Mouse (Mus musculus): ENCODE results near the gene Mical3. TPM values are rescaled to one million over a fixed set of nuclear protein-coding genes. Genes with fewer than 3 reads are reported as not detected.

The Mical3 gene
- polyA plus RNA-seq, 1 experiment from 2014 or later, result 18.0 TPM

GRCm38 (mm10) chr6:121068087-121068464 lies 62.7 kb downstream of the Mical3 start:
- ATAC-seq (replicated peaks; ENCODE audit: low FRiP score), result no peak
- no peak overlapping the region for H3K4me3 ChIP-seq (ENCODE audit: low read depth, low read length)
- H3K36me3 ChIP-seq (ENCODE audit: control insufficient read depth, insufficient read depth, low read length), result no peaks in the 10 kb centered on the region
- H3K9ac ChIP-seq (ENCODE audit: low read length), result no peak overlapping the region
- peaks cover 25% of the 10 kb centered on the region for H3K4me1 ChIP-seq (replicated peaks; ENCODE audit: control insufficient read depth, insufficient read depth, low read length)
- no peak overlapping the region for H3K4me2 ChIP-seq (ENCODE audit: low read depth, low read length, severe bottlenecking)
- H3K9me3 ChIP-seq (ENCODE audit: control insufficient read depth, low read length), result no peaks in the 10 kb centered on the region
- H3K27ac ChIP-seq (ENCODE audit: low read depth, low read length), result no peak overlapping the region
- no peak for DNase-seq (ENCODE audit: low spot score)
- WGBS, result 86% methylated on average over 7 of the region's 7 CpGs
- H3K27me3 ChIP-seq (ENCODE audit: control insufficient read depth, insufficient read depth, low read length), result no peaks in the 10 kb centered on the region

- H3K4me3 ChIP-seq (ENCODE audit: low read depth, low read length), result no peak overlapping the region
- H3K4me2 ChIP-seq (ENCODE audit: low read depth, low read length, severe bottlenecking), result no peak overlapping the region
- no peak overlapping the region for H3K27ac ChIP-seq (ENCODE audit: low read depth, low read length)
- no peak overlapping the region for H3K9ac ChIP-seq (ENCODE audit: low read length)
- no peaks in the 10 kb centered on the region for H3K9me3 ChIP-seq (ENCODE audit: control insufficient read depth, low read length)
- H3K27me3 ChIP-seq (ENCODE audit: control insufficient read depth, insufficient read depth, low read length), result no peaks in the 10 kb centered on the region
- H3K4me1 ChIP-seq (replicated peaks; ENCODE audit: control insufficient read depth, insufficient read depth, low read length), result peaks cover 25% of the 10 kb centered on the region
- 68% methylated on average over 11 of the region's 11 CpGs for WGBS
- H3K36me3 ChIP-seq (ENCODE audit: control insufficient read depth, insufficient read depth, low read length), result no peaks in the 10 kb centered on the region
- ATAC-seq (replicated peaks; ENCODE audit: low FRiP score) (no peak), DNase-seq (ENCODE audit: low spot score) (no peak)
These were observed 63.2 kb downstream of the Mical3 start for GRCm38 (mm10) chr6:121067426-121068086.

GRCm38 (mm10) chr6:121066761-121067160 lies 64.0 kb downstream of the Mical3 start:
- Histone ChIP-seq H3K36me3 (ENCODE audit: control insufficient read depth, insufficient read depth, low read length) (no peaks in the 10 kb centered on the region), H3K4me1 (replicated peaks; ENCODE audit: control insufficient read depth, insufficient read depth, low read length) (peaks cover 25% of the 10 kb centered on the region), H3K9ac (ENCODE audit: low read length) (no peak overlapping the region), H3K4me2 (ENCODE audit: low read depth, low read length, severe bottlenecking) (no peak overlapping the region), H3K4me3 (ENCODE audit: low read depth, low read length) (no peak overlapping the region), H3K9me3 (ENCODE audit: control insufficient read depth, low read length) (no peaks in the 10 kb centered on the region), H3K27ac (ENCODE audit: low read depth, low read length) (no peak overlapping the region), H3K27me3 (ENCODE audit: control insufficient read depth, insufficient read depth, low read length) (no peaks in the 10 kb centered on the region)
- 42% methylated on average over 6 of the region's 6 CpGs for WGBS
- ATAC-seq (replicated peaks; ENCODE audit: low FRiP score) (no peak), DNase-seq (ENCODE audit: low spot score) (no peak)

GRCm38 (mm10) chr6:121064356-121065015 lies 66.3 kb downstream of the Mical3 start:
- ATAC-seq (replicated peaks; ENCODE audit: low FRiP score) (peak; percentile 49; the same call in 1 of the 2 replicates), DNase-seq (ENCODE audit: low spot score) (no peak)
- peaks cover 25% of the 10 kb centered on the region for H3K4me1 ChIP-seq (replicated peaks; ENCODE audit: control insufficient read depth, insufficient read depth, low read length)
- 29% methylated on average over 17 of the region's 17 CpGs for WGBS
- H3K9ac ChIP-seq (ENCODE audit: low read length), result peak overlapping the region; percentile 37
- H3K36me3 ChIP-seq (ENCODE audit: control insufficient read depth, insufficient read depth, low read length), result no peaks in the 10 kb centered on the region
- no peaks in the 10 kb centered on the region for H3K9me3 ChIP-seq (ENCODE audit: control insufficient read depth, low read length)
- H3K27ac ChIP-seq (ENCODE audit: low read depth, low read length), result peak overlapping the region; percentile 48; the same call in 1 of the 2 replicates
- H3K27me3 ChIP-seq (ENCODE audit: control insufficient read depth, insufficient read depth, low read length), result no peaks in the 10 kb centered on the region
- no peak overlapping the region for H3K4me3 ChIP-seq (ENCODE audit: low read depth, low read length)
- H3K4me2 ChIP-seq (ENCODE audit: low read depth, low read length, severe bottlenecking), result 0 out of 2 replicates have a peak overlapping the region, but pooled peaks have one; percentile 9

GRCm38 (mm10) chr6:121063771-121064170 lies 67.0 kb downstream of the Mical3 start:
- Histone ChIP-seq H3K27me3 (ENCODE audit: control insufficient read depth, insufficient read depth, low read length) (no peaks in the 10 kb centered on the region), H3K4me3 (ENCODE audit: low read depth, low read length) (no peak overlapping the region), H3K9me3 (ENCODE audit: control insufficient read depth, low read length) (no peaks in the 10 kb centered on the region), H3K4me2 (ENCODE audit: low read depth, low read length, severe bottlenecking) (no peak overlapping the region), H3K27ac (ENCODE audit: low read depth, low read length) (no peak overlapping the region), H3K36me3 (ENCODE audit: control insufficient read depth, insufficient read depth, low read length) (no peaks in the 10 kb centered on the region), H3K4me1 (replicated peaks; ENCODE audit: control insufficient read depth, insufficient read depth, low read length) (peaks cover 25% of the 10 kb centered on the region), H3K9ac (ENCODE audit: low read length) (no peak overlapping the region)
- WGBS, result 86% methylated on average over 8 of the region's 8 CpGs
- DNase-seq (ENCODE audit: low spot score), result no peak
- ATAC-seq (replicated peaks; ENCODE audit: low FRiP score), result no peak

- ATAC-seq (replicated peaks; ENCODE audit: low FRiP score) (no peak), DNase-seq (ENCODE audit: low spot score) (no peak)
- no peaks in the 10 kb centered on the region for H3K9me3 ChIP-seq (ENCODE audit: control insufficient read depth, low read length)
- H3K4me2 ChIP-seq (ENCODE audit: low read depth, low read length, severe bottlenecking), result no peak overlapping the region
- no peak overlapping the region for H3K9ac ChIP-seq (ENCODE audit: low read length)
- no peak overlapping the region for H3K27ac ChIP-seq (ENCODE audit: low read depth, low read length)
- H3K36me3 ChIP-seq (ENCODE audit: control insufficient read depth, insufficient read depth, low read length), result no peaks in the 10 kb centered on the region
- no peaks in the 10 kb centered on the region for H3K27me3 ChIP-seq (ENCODE audit: control insufficient read depth, insufficient read depth, low read length)
- 94% methylated on average over 17 of the region's 17 CpGs for WGBS
- no peak overlapping the region for H3K4me3 ChIP-seq (ENCODE audit: low read depth, low read length)
- peaks cover 25% of the 10 kb centered on the region for H3K4me1 ChIP-seq (replicated peaks; ENCODE audit: control insufficient read depth, insufficient read depth, low read length)
These were observed 67.8 kb downstream of the Mical3 start for GRCm38 (mm10) chr6:121062891-121063408.

GRCm38 (mm10) chr6:121058039-121058438 lies 72.8 kb downstream of the Mical3 start:
- WGBS, result 93% methylated on average over 2 of the region's 2 CpGs
- H3K36me3 ChIP-seq (ENCODE audit: control insufficient read depth, insufficient read depth, low read length), result no peaks in the 10 kb centered on the region
- H3K9me3 ChIP-seq (ENCODE audit: control insufficient read depth, low read length), result no peaks in the 10 kb centered on the region
- no peak for DNase-seq (ENCODE audit: low spot score)
- no peak for ATAC-seq (replicated peaks; ENCODE audit: low FRiP score)
- H3K9ac ChIP-seq (ENCODE audit: low read length), result no peak overlapping the region
- H3K27ac ChIP-seq (ENCODE audit: low read depth, low read length), result no peak overlapping the region
- H3K27me3 ChIP-seq (ENCODE audit: control insufficient read depth, insufficient read depth, low read length), result no peaks in the 10 kb centered on the region
- no peaks in the 10 kb centered on the region for H3K4me1 ChIP-seq (replicated peaks; ENCODE audit: control insufficient read depth, insufficient read depth, low read length)
- no peak overlapping the region for H3K4me3 ChIP-seq (ENCODE audit: low read depth, low read length)
- H3K4me2 ChIP-seq (ENCODE audit: low read depth, low read length, severe bottlenecking), result no peak overlapping the region

GRCm38 (mm10) chr6:121057181-121057956 lies 73.4 kb downstream of the Mical3 start:
- Histone ChIP-seq H3K36me3 (ENCODE audit: control insufficient read depth, insufficient read depth, low read length) (no peaks in the 10 kb centered on the region), H3K9me3 (ENCODE audit: control insufficient read depth, low read length) (no peaks in the 10 kb centered on the region), H3K4me3 (ENCODE audit: low read depth, low read length) (no peak overlapping the region), H3K4me1 (replicated peaks; ENCODE audit: control insufficient read depth, insufficient read depth, low read length) (no peaks in the 10 kb centered on the region), H3K9ac (ENCODE audit: low read length) (no peak overlapping the region), H3K27me3 (ENCODE audit: control insufficient read depth, insufficient read depth, low read length) (no peaks in the 10 kb centered on the region), H3K27ac (ENCODE audit: low read depth, low read length) (no peak overlapping the region), H3K4me2 (ENCODE audit: low read depth, low read length, severe bottlenecking) (no peak overlapping the region)
- ATAC-seq (replicated peaks; ENCODE audit: low FRiP score) (no peak), DNase-seq (ENCODE audit: low spot score) (no peak)
- WGBS, result 86% methylated on average over 22 of the region's 22 CpGs

Measured in forebrain, embryonic 11.5 days (tissue).